Mouse (Mus musculus) megakaryocyte, embryonic 14.5 days (primary cell): ENCODE data around the gene Rab20. TPM values are rescaled to one million over a fixed set of nuclear protein-coding genes. Genes with fewer than 3 reads are reported as not detected.
A peak's percentile ranks its signal among the peaks of the same experiment; 100 is the strongest.
"Not testable (repeated sequence)": the region's sequence is repeated elsewhere in the genome, so short reads cannot be mapped to it uniquely, and the experiment has no call there.

Experiments
- H3K27me3 ChIP-seq: replicated peaks from 2 replicates; pipeline ENCODE3; 2012; ENCODE audit warnings: inconsistent platforms
- H3K36me3 ChIP-seq: replicated peaks from 2 replicates; pipeline ENCODE3; 2012; ENCODE audit warnings: low read length, inconsistent platforms, mixed read lengths
- H3K4me1 ChIP-seq: 2 replicates; pipeline ENCODE4 v1.6.1; 2012; ENCODE audit warnings: inconsistent platforms
- H3K4me3 ChIP-seq: replicated peaks from 2 replicates; pipeline ENCODE3; 2012; ENCODE audit warnings: moderate library complexity, mild to moderate bottlenecking, inconsistent platforms
- H3K9me3 ChIP-seq: 2 replicates; pipeline ENCODE4 v1.6.1; 2012; ENCODE audit warnings: inconsistent platforms
- FLI1 ChIP-seq: IDR thresholded peaks from 2 replicates; pipeline ENCODE4 v1.6.1; 2012; ENCODE audit warnings: low read length, inconsistent platforms, mixed read lengths
- GATA1 ChIP-seq: IDR thresholded peaks from 3 replicates; pipeline ENCODE4 v1.6.1; 2012; ENCODE audit warnings: mixed read lengths, low read length, inconsistent platforms, borderline replicate concordance
- polyA plus RNA-seq: library from polyadenylated mRNA; stranded (reverse); fragments of >175 nt; gene quantifications from 2 replicates; pipeline ENCODE4 v1.2.3, GENCODE M21; 2012; ENCODE audit warnings: low replicate concordance; ENCODE audit not compliant: insufficient read depth

The Rab20 gene
- polyA plus RNA-seq, 1 experiment, result 13.3 TPM

- Histone ChIP-seq H3K27me3 (peaks cover 44% of the 10 kb centered on the region), H3K4me3 (no peak overlapping the region), H3K9me3 (peaks cover 16% of the 10 kb centered on the region), H3K4me1 (peaks cover 41% of the 10 kb centered on the region), H3K36me3 (peaks cover 13% of the 10 kb centered on the region)
- TF ChIP-seq FLI1 (no peak), GATA1 (no peak)
These were observed 9.4 kb downstream of the Rab20 start for GRCm38 (mm10) chr8:11469095-11469494.

GRCm38 (mm10) chr8:11466528-11466927 lies 12.0 kb downstream of the Rab20 start:
- Histone ChIP-seq H3K36me3 (peaks cover 13% of the 10 kb centered on the region), H3K4me1 (peaks cover 52% of the 10 kb centered on the region), H3K9me3 (peaks cover 16% of the 10 kb centered on the region), H3K27me3 (peaks cover 36% of the 10 kb centered on the region)
- not testable (repeated sequence) for H3K4me3 ChIP-seq

GRCm38 (mm10) chr8:11465619-11466018 lies 12.9 kb downstream of the Rab20 start:
- Histone ChIP-seq H3K4me3 (peak overlapping the region; percentile 42), H3K9me3 (peaks cover 20% of the 10 kb centered on the region), H3K27me3 (peaks cover 32% of the 10 kb centered on the region), H3K36me3 (peaks cover 13% of the 10 kb centered on the region), H3K4me1 (peaks cover 56% of the 10 kb centered on the region)
- TF ChIP-seq GATA1 (no peak), FLI1 (no peak)

GRCm38 (mm10) chr8:11464707-11464964 lies 13.9 kb downstream of the Rab20 start:
- Histone ChIP-seq H3K4me3 (peak overlapping the region; percentile 24), H3K9me3 (peaks cover 27% of the 10 kb centered on the region), H3K4me1 (peaks cover 57% of the 10 kb centered on the region), H3K27me3 (peaks cover 36% of the 10 kb centered on the region), H3K36me3 (peaks cover 13% of the 10 kb centered on the region)
- TF ChIP-seq GATA1, result no peak; the same call in 2 of the 3 replicates
- no peak for TF ChIP-seq FLI1

- Histone ChIP-seq H3K27me3 (peaks cover 36% of the 10 kb centered on the region), H3K36me3 (peaks cover 13% of the 10 kb centered on the region), H3K4me3 (peak overlapping the region; percentile 76), H3K4me1 (peaks cover 55% of the 10 kb centered on the region), H3K9me3 (peaks cover 27% of the 10 kb centered on the region)
- TF ChIP-seq GATA1 (no peak), FLI1 (no peak)
These were observed 14.4 kb downstream of the Rab20 start for GRCm38 (mm10) chr8:11463889-11464706.

- H3K27me3 ChIP-seq, result peaks cover 36% of the 10 kb centered on the region
- H3K9me3 ChIP-seq, result peaks cover 27% of the 10 kb centered on the region
- no peak for TF ChIP-seq GATA1
- TF ChIP-seq FLI1, result no peak
- peaks cover 13% of the 10 kb centered on the region for H3K36me3 ChIP-seq
- H3K4me1 ChIP-seq, result peaks cover 53% of the 10 kb centered on the region
- peak overlapping the region; percentile 64 for H3K4me3 ChIP-seq
These were observed 15.0 kb downstream of the Rab20 start for GRCm38 (mm10) chr8:11463541-11463888.

- peaks cover 6% of the 10 kb centered on the region for H3K36me3 ChIP-seq
- no peak overlapping the region for H3K4me3 ChIP-seq
- TF ChIP-seq FLI1 (no peak), GATA1 (no peak)
- H3K27me3 ChIP-seq, result peaks cover 37% of the 10 kb centered on the region
- peaks cover 62% of the 10 kb centered on the region for H3K4me1 ChIP-seq
- peaks cover 19% of the 10 kb centered on the region for H3K9me3 ChIP-seq
These were observed 15.9 kb downstream of the Rab20 start for GRCm38 (mm10) chr8:11462641-11463040.

GRCm38 (mm10) chr8:11461847-11462246 lies 16.7 kb downstream of the Rab20 start:
- H3K4me1 ChIP-seq, result peaks cover 65% of the 10 kb centered on the region
- TF ChIP-seq FLI1 (no peak), GATA1 (no peak)

GRCm38 (mm10) chr8:11460934-11461333 lies 17.6 kb downstream of the Rab20 start:
- Histone ChIP-seq H3K36me3 (no peaks in the 10 kb centered on the region), H3K4me3 (no peak overlapping the region), H3K9me3 (peaks cover 14% of the 10 kb centered on the region), H3K4me1 (peaks cover 61% of the 10 kb centered on the region), H3K27me3 (peaks cover 46% of the 10 kb centered on the region)
- no peak for TF ChIP-seq FLI1
- no peak for TF ChIP-seq GATA1

More at GRCm38 (mm10) chr8:11461847-11462246, 16.7 kb downstream of the Rab20 start:
- peaks cover 41% of the 10 kb centered on the region for H3K27me3 ChIP-seq
- peaks cover 11% of the 10 kb centered on the region for H3K9me3 ChIP-seq
- H3K4me3 ChIP-seq, result no peak overlapping the region
- no peaks in the 10 kb centered on the region for H3K36me3 ChIP-seq

GRCm38 (mm10) chr8:11459016-11459415 lies 19.5 kb downstream of the Rab20 start:
- peaks cover 50% of the 10 kb centered on the region for H3K4me1 ChIP-seq
- H3K36me3 ChIP-seq, result no peaks in the 10 kb centered on the region
- H3K9me3 ChIP-seq, result peaks cover 18% of the 10 kb centered on the region
- H3K4me3 ChIP-seq, result no peak overlapping the region
- H3K27me3 ChIP-seq, result peaks cover 63% of the 10 kb centered on the region
- no peak for TF ChIP-seq GATA1
- TF ChIP-seq FLI1, result no peak
